Mouse (Mus musculus) erythroblast, embryonic 14.5 days (primary cell): ENCODE results near the gene Tiam1.

ENCODE experiments used
- GATA1 ChIP-seq: IDR thresholded peaks from 2 replicates; pipeline ENCODE4 v1.6.1; 2012; ENCODE audit warnings: low read length, inconsistent platforms, mixed read lengths
- TAL1 ChIP-seq: IDR thresholded peaks from 3 replicates; pipeline ENCODE4 v1.6.1; 2012; ENCODE audit warnings: low read length, inconsistent platforms, mixed read lengths

DNA sequence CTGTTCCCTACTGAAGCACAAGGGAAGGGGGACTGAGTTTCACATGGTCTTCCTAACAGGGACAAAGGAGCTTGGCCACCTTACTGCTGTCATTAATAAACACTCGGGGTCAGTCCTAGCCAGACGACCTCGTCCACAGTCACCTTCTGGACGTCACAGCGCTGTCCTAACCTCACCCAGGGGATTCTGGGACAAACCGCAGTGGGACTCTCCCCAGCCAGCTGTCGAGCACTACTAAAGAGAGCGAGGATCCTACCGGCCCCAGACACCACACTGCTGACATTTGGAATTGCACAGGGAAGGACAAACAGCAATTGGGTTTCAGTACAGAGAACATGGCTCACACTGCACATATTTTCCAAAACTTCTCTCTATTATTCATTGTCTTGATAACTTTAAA lies 292.2 kb downstream of the Tiam1 start:
- no peak for TF ChIP-seq TAL1
- no peak for TF ChIP-seq GATA1
